Mouse (Mus musculus): Measurements from ENCODE around the gene E2f4. TPM values are rescaled to one million over a fixed set of nuclear protein-coding genes. Genes with fewer than 3 reads are reported as not detected.

The E2f4 gene
- 10 to 100 TPM; 31.2 to 31.7 TPM for total RNA-seq (2021)
- long read RNA-seq, experiment 1, transcript E2f4-201 (10 exons, 1,993 nt), result major isoform, 87 of 104 reads
- long read RNA-seq, experiment 1, partial matches to known transcripts, result 3 of 104 reads
- long read RNA-seq, experiment 1, other reads (novel, unspliced or antisense), result 14 of 104 reads
- long read RNA-seq, experiment 2, transcript E2f4-201 (10 exons, 1,993 nt), result major isoform, 114 of 133 reads
- long read RNA-seq, experiment 2, partial matches to known transcripts, result 7 of 133 reads
- long read RNA-seq, experiment 2, other reads (novel, unspliced or antisense), result 11 of 133 reads

- DNase-seq (ENCODE audit: low spot score), result peak; percentile 91
Measured at GRCm38 (mm10) chr8:105297511-105298192, at the start of gene E2f4. TSS of gene E2f4 (plus strand) at chr8:105297663.

- DNase-seq (ENCODE audit: low spot score), result no peak
Measured at GRCm38 (mm10) chr8:105251954-105252353, 45.5 kb upstream of the E2f4 start.

DNA sequence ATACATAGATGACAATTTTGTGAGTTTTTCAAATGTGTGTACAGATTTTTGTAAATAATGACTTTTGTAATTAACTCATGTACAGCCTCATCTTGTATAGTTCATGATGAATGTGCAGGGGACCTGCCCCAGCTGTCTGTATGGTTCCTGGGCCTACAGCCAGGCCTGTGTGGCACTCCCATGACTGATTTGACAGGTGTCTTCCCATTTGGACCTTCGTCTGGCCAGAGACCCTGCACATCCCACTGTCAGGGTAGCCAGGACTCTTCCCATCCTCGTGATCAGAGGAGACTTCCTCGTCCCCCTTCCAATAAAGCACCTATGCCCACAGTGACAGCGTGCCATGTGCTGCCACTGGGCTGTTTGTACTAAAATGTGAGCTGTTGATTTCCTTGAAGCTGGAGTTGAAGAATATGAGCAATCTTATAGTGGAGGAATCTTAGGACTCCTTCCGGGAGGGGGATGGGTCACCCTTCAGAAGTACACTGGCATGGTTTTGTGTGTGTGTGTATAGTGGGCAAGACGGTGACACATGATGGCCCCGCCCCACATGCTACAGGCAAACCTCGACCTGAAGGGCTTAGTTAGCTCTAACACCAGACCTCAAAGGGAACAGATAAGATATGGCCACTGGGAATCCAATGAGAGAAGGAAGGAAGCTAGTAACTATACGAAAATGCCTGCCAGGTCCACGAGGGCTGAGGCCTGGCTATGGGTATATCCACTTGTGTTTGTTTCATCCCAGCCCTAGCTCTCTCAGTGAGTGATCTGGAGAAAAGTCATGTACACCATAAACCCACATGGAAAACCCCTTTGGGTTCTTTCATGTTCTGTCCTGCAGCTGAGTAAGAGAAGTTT lies 44.6 kb upstream of the E2f4 start:
- no peak for DNase-seq (ENCODE audit: low spot score)

GRCm38 (mm10) chr8:105253766-105254151 lies 43.7 kb upstream of the E2f4 start:
- no peak for DNase-seq (ENCODE audit: low spot score)

GRCm38 (mm10) chr8:105254152-105254965 lies 43.1 kb upstream of the E2f4 start:
- DNase-seq (ENCODE audit: low spot score), result peak; percentile 88

- DNase-seq (ENCODE audit: low spot score), result peak; percentile 79
Measured at GRCm38 (mm10) chr8:105254966-105255350, 42.5 kb upstream of the E2f4 start, which contains the start of gene B3gnt9. TSS of gene B3gnt9 (minus strand) at chr8:105255153.

DNA sequence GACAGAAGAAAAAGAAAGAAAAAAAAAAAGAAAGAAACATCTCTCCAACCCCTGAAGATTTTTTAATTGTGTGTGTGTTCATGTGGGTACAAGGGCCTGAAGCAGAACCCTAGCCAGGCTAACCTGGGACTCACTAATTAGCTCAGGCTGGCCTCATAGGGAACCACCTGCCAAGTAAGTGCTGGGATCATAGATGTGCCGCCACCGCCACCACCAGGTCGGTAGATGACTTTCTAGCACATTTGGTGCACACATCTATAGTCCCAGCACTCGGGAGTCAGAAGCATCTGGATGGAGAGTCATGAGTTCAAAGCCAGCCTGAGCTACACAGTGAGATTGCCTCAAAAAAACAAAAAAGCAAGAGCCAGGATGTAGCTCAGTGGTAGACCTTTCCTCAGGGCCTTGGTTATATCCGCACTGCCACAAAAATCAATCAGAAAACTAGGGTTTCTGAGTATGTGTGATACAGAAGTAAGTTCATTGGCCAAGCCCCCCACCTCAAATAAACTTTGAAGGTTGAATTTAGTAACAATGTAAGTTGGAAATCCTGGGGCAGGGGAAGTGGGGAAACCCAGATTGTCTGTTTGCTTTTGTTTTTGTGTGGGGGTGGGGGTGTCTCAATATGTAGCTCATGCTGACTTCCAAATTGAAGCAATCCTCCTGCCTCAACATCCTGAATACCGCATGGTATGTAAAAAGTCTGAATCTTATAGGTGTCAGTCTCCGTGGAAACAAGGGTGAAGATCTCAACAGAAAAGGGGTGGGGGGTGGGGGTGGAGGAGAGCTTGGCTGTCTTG lies 39.9 kb upstream of the E2f4 start:
- DNase-seq (ENCODE audit: low spot score), result no peak

DNA sequence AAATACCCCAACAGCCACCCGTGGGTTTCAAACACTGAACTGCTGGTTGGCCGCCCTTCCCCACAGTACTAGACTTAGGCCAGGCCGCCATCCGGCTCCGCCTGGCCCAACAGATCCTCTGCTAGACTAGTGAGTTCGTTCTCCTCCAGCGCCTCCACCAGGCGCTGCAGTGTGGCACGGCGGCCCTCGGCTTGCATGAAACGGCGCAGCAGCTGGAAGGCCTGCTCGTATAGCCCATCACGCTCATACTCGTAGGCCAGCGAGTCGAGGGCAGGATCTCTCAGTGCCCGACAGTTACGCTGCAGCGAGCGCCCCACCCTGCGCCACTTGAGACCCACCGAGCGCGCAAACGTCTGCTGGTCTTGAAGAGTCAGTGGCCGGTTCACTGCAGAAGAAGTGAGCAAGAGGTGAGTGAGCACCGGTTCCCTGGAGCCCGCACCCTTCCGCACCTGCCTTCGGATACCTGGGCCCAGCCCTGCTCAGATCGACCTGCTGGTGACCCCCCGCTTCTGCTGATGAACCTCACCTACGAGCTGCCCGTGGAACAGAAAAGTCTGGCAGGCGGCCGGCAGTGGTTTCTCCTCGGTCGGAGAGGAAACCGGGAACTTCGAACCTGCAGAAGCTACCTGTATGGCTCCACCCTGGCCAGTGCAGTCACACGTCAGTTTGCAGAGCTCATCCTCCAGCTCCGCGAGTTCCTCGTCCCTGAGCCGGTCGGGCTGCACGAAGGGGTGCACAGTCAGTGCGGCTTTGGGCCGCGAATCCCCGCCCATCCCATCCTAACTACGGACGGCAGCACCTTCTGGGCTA lies 38.3 kb upstream of the E2f4 start:
- DNase-seq (ENCODE audit: low spot score), result no peak

DNA sequence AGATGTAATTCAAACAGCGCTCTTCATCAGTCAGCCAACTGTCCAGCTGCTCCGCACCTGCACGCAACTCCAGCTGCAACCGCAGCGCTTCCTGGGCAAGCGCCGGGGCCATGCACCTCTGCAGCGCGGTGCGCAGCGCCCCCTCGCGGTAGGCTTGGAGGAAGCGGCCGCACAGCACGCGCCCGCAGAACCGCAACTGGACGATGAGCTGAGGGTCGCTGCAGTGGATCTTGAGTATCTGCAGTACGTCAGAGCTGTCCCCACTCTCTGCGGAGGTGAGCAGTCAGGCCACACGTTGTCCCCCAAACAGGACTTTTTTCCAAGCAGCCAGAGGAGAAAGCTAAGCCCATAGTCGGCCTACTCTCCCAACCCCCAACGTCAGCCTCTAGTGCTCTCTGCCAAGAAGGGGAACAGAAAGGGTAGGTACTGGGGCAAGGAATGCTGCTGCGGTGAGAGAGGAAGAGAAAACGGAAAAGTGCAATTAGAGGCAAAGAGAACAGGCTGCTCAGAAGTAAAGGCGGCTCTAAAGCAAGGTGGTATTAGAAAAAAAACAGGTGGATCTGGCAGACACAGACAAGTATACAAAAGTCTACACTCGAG lies 37.6 kb upstream of the E2f4 start:
- DNase-seq (ENCODE audit: low spot score), result peak; percentile 64

DNA sequence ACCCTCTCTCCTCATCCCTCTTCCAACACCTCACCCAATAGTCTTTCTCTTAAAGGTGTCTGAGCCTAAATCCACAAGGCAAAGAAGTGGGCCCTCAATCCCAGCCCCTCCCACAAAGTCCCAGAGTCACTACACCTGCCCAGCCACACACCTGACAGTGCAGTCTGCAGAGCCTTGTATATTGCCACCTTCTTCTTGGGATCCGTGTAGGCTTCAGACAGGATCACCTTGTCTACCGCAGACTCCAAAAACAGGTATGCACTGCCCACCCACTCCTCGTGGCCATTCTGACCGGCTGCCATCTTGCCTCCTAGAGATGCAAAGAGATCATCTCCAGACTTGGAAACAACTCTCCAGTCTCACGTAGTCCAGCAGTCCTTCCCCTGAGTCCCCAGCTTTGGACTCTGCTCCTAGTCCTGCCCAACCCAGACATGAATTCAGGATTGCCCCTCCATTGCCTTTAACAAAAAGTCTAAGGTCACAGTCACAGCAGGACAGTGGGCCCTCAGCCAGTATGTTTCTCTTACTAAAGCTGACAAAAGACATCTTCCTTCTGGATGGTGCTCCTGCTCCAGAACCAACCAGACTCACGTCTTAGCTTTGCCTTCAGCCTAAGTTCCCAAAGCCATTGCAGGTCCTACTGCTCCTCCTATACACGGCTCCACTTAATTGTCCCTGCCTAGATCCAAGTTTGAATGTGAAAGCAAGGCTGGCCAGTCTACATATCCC lies 36.9 kb upstream of the E2f4 start:
- no peak for DNase-seq (ENCODE audit: low spot score)

GRCm38 (mm10) chr8:105261326-105261980 lies 36.0 kb upstream of the E2f4 start:
- no peak for DNase-seq (ENCODE audit: low spot score)

DNA sequence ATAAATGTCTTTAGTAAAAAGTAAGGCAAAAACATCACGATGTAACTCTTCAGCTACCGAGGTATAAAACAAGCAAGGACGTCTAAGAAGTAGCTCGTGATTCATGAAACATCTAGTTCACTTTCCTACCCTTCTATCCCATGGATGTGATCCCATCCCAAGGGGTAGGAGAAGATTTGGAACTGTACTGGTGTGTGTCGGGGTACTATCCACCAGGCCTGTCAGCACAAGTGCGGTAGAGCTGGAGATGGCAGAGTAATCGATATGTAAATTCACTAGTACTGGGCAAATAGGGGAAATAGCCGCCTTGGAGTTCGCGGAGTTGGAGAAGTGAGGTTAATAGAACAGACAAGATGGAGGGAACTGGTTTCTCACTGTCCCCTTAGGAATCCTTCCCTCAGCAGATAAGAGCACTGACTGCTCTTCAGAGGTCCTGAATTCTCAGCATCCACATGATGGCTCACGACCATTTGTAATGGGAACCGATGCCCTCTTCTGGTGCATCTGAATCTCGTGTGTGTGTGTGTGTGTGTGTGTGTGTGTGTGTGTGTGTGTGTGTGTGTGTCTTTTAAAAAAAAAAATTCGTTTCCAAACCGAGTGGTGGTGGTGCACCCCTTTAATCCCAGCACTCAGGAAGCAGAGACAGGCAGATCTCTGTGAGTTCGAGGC lies 34.1 kb upstream of the E2f4 start:
- DNase-seq (ENCODE audit: low spot score), result no peak

- peak; percentile 64 for DNase-seq (ENCODE audit: low spot score)
Measured at GRCm38 (mm10) chr8:105264024-105264982, 33.2 kb upstream of the E2f4 start, which contains the start of the genes Tradd and Fbxl8. TSS of gene Tradd (minus strand) at chr8:105264609. TSS of gene Fbxl8 (plus strand) at chr8:105264648.

DNA sequence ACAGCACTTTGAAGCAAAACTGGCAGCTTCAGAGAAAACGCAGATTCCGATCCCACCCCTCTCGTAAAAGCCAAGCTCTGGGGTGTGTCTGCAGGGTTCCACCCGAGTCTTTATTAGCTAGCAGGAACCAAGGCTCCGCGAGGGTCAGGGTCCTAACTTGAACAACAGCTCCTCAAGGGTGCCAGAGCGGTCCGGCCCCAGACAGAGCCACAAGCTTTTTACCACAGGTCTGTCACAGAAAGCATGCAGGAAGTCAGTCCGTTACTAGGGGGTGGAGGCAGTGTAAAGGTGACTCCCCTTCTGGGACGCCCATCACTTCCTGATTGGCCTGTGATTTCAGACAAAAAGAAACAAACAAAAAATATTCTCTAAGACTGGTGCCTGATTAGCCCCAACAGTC lies 32.3 kb upstream of the E2f4 start:
- no peak for DNase-seq (ENCODE audit: low spot score)

DNA sequence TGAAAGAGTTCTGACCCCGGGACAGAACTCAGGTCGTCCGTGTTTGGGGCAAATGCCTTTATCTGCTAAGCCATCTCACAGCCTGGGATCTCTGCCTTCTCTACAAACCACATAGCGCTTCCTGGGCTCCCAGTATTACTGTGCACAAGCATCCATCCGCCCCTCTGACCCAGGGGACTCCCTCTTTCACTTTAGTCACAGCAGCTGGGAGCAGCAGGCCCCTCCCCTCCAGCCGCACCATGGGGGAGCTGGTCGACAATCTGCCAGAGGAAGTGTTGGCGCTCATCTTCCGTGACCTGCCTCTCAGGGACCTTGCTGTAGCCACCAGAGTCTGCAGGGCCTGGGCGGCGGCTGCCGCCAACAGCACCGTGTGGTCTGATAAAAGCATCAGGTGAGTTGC lies 30.7 kb upstream of the E2f4 start:
- DNase-seq (ENCODE audit: low spot score), result no peak
